Mouse (Mus musculus) MEL (cell line): ENCODE results near the gene Pigk. TPM values are rescaled to one million over a fixed set of nuclear protein-coding genes. Genes with fewer than 3 reads are reported as not detected.

ENCODE experiments used
- DNase-seq: peaks from one replicate; pipeline ENCODE4 v3.0.0; 2011; ENCODE audit warnings: low read depth, low spot score
- H3K27ac ChIP-seq: 2 replicates; pipeline ENCODE4 v1.5.1; 2012; ENCODE audit warnings: low read depth, mild to moderate bottlenecking, control low read depth, low read length, moderate library complexity; ENCODE audit not compliant: control insufficient read depth
- H3K27me3 ChIP-seq, 2 experiments: fragments of 150-350 bp in 1 of 2; sonication (generic) in 1 of 2; 2 replicates each; pipeline ENCODE4 v1.6.1; 2012; ENCODE audit warnings: low read length in 2 of 2, mild to moderate bottlenecking in 2 of 2, improper control_type of control experiment in 1 of 2, moderate library complexity in 1 of 2; ENCODE audit not compliant: insufficient read depth in 2 of 2, control insufficient read depth in 1 of 2
- H3K36me3 ChIP-seq, 2 experiments: 2 replicates each; pipeline ENCODE4 v1.6.1; 2012 to 2014; ENCODE audit warnings: low read length in 2 of 2, improper control_type of control experiment in 1 of 2, inconsistent platforms in 1 of 2, mild to moderate bottlenecking in 1 of 2; ENCODE audit not compliant: insufficient read depth in 2 of 2, control insufficient read depth in 1 of 2
- H3K4me1 ChIP-seq, 2 experiments: fragments of 150-350 bp in 1 of 2; sonication (generic) in 1 of 2; 2 replicates each; pipeline ENCODE4 v1.6.1; 2012; ENCODE audit warnings: low read length in 2 of 2, improper control_type of control experiment in 1 of 2, mild to moderate bottlenecking in 1 of 2; ENCODE audit not compliant: insufficient read depth in 2 of 2, control insufficient read depth in 1 of 2
- H3K4me3 ChIP-seq, 2 experiments: fragments of 150-350 bp in 1 of 2; sonication (generic) in 1 of 2; 2 replicates each; pipeline ENCODE4 v1.5.1; 2012; ENCODE audit warnings: low read depth in 2 of 2, low read length in 2 of 2, mild to moderate bottlenecking in 2 of 2, moderate library complexity in 2 of 2, control low read depth in 1 of 2, improper control_type of control experiment in 1 of 2; ENCODE audit not compliant: control insufficient read depth in 1 of 2, insufficient read depth in 1 of 2
- H3K79me2 ChIP-seq: 2 replicates; pipeline ENCODE4 v1.6.1; 2012; ENCODE audit warnings: mild to moderate bottlenecking, low read length, moderate library complexity; ENCODE audit not compliant: control insufficient read depth, poor library complexity, insufficient read depth
- H3K9ac ChIP-seq: 2 replicates; pipeline ENCODE4 v1.6.1; 2012; ENCODE audit warnings: low read depth, mild to moderate bottlenecking, control low read depth, low read length, moderate library complexity; ENCODE audit not compliant: control insufficient read depth, poor library complexity, severe bottlenecking
- H3K9me3 ChIP-seq: fragments of 150-350 bp; sonication (generic); replicated peaks from 2 replicates; pipeline ENCODE4 v1.6.1; 2012; ENCODE audit warnings: mild to moderate bottlenecking, low read length, improper control_type of control experiment, moderate library complexity; ENCODE audit not compliant: insufficient read depth
- BHLHE40 ChIP-seq: IDR thresholded peaks from 2 replicates; pipeline ENCODE4 v1.6.1; 2012; ENCODE audit warnings: low read depth, mild to moderate bottlenecking, inconsistent platforms, low read length, improper control_type of control experiment, borderline replicate concordance
- CHD1 ChIP-seq: IDR thresholded peaks from 2 replicates; pipeline ENCODE4 v1.6.1; 2012; ENCODE audit warnings: low read depth, mild to moderate bottlenecking, inconsistent platforms, low read length, improper control_type of control experiment
- CTCF ChIP-seq, 3 experiments: IDR thresholded peaks in 2 of 3; conservative IDR thresholded peaks in 1 of 3; 2 replicates each; pipeline ENCODE4 v1.5.1; 2011 to 2012; ENCODE audit warnings: low read length in 3 of 3, low read depth in 2 of 3, mild to moderate bottlenecking in 2 of 3, improper control_type of control experiment in 1 of 3, inconsistent platforms in 1 of 3, mixed read lengths in 1 of 3, moderate library complexity in 1 of 3; ENCODE audit not compliant: control insufficient read depth in 1 of 3, insufficient read depth in 1 of 3, poor library complexity in 1 of 3, severe bottlenecking in 1 of 3
- ELF1 ChIP-seq: IDR thresholded peaks from 2 replicates; pipeline ENCODE4 v1.6.1; 2014; ENCODE audit warnings: low read depth, mild to moderate bottlenecking, inconsistent platforms, low read length, improper control_type of control experiment, moderate library complexity
- EP300 ChIP-seq, 2 experiments: IDR thresholded peaks; 2 replicates each; pipeline ENCODE4 v1.6.1; 2011; ENCODE audit warnings: improper control_type of control experiment in 2 of 2, low read length in 2 of 2, low read depth in 1 of 2, mild to moderate bottlenecking in 1 of 2
- ETS1 ChIP-seq: IDR thresholded peaks from 2 replicates; pipeline ENCODE4 v1.6.1; 2012; ENCODE audit warnings: low read depth, mild to moderate bottlenecking, inconsistent platforms, low read length, improper control_type of control experiment, moderate library complexity
- GABPA ChIP-seq: IDR thresholded peaks from 2 replicates; pipeline ENCODE4 v1.6.1; 2012; ENCODE audit warnings: low read depth, mild to moderate bottlenecking, inconsistent platforms, low read length, improper control_type of control experiment, moderate library complexity
- GATA1 ChIP-seq: IDR thresholded peaks from 2 replicates; pipeline ENCODE4 v1.6.1; 2011; ENCODE audit warnings: low read depth, low read length, improper control_type of control experiment
- HCFC1 ChIP-seq: IDR thresholded peaks from 2 replicates; pipeline ENCODE4 v1.6.1; 2012; ENCODE audit warnings: low read depth, mild to moderate bottlenecking, inconsistent platforms, low read length, improper control_type of control experiment, moderate library complexity
- JUND ChIP-seq: IDR thresholded peaks from 2 replicates; pipeline ENCODE4 v1.6.1; 2011; ENCODE audit warnings: low read depth, mild to moderate bottlenecking, improper control_type of control experiment, low read length
- KAT2A ChIP-seq: conservative IDR thresholded peaks from 2 replicates; pipeline ENCODE4 v1.6.1; 2012; ENCODE audit warnings: low read depth, low read length, improper control_type of control experiment, inconsistent platforms
- MAFK ChIP-seq: IDR thresholded peaks from 2 replicates; pipeline ENCODE4 v1.6.1; 2011; ENCODE audit warnings: low read depth, mild to moderate bottlenecking, low read length, improper control_type of control experiment, borderline replicate concordance
- MAX ChIP-seq: IDR thresholded peaks from 2 replicates; pipeline ENCODE4 v1.6.1; 2011; ENCODE audit warnings: low read length, improper control_type of control experiment
- MAZ ChIP-seq: IDR thresholded peaks from 2 replicates; pipeline ENCODE4 v1.6.1; 2012; ENCODE audit warnings: low read depth, mild to moderate bottlenecking, inconsistent platforms, low read length, improper control_type of control experiment
- MYB ChIP-seq: IDR thresholded peaks from 2 replicates; pipeline ENCODE4 v1.6.1; 2011; ENCODE audit warnings: mild to moderate bottlenecking, low read depth, low read length, improper control_type of control experiment
- NELFE ChIP-seq: IDR thresholded peaks from 2 replicates; pipeline ENCODE4 v1.6.1; 2011; ENCODE audit warnings: low read depth, low read length, improper control_type of control experiment
- POLR2AphosphoS2 ChIP-seq: IDR thresholded peaks from 2 replicates; pipeline ENCODE4 v1.6.1; 2011; ENCODE audit warnings: low read length, improper control_type of control experiment
- POLR2AphosphoS5 ChIP-seq: IDR thresholded peaks from 2 replicates; pipeline ENCODE4 v1.6.1; 2012; ENCODE audit warnings: low read depth, borderline replicate concordance, mild to moderate bottlenecking, inconsistent platforms, low read length, moderate library complexity, mixed read lengths
- RAD21 ChIP-seq: IDR thresholded peaks from 2 replicates; pipeline ENCODE4 v1.6.1; 2011; ENCODE audit warnings: mild to moderate bottlenecking, low read depth, low read length, improper control_type of control experiment
- RCOR1 ChIP-seq: IDR thresholded peaks from 2 replicates; pipeline ENCODE4 v1.6.1; 2012; ENCODE audit warnings: low read depth, mild to moderate bottlenecking, inconsistent platforms, low read length, improper control_type of control experiment
- SIN3A ChIP-seq: IDR thresholded peaks from 2 replicates; pipeline ENCODE4 v1.6.1; 2012; ENCODE audit warnings: low read length, improper control_type of control experiment, inconsistent platforms
- SMC3 ChIP-seq: IDR thresholded peaks from 2 replicates; pipeline ENCODE4 v1.6.1; 2011; ENCODE audit warnings: low read depth, low read length, improper control_type of control experiment
- TBP ChIP-seq: IDR thresholded peaks from 2 replicates; pipeline ENCODE4 v1.8.0; 2011; ENCODE audit warnings: low read depth, low read length, improper control_type of control experiment
- UBTF ChIP-seq: IDR thresholded peaks from 2 replicates; pipeline ENCODE4 v1.6.1; 2012; ENCODE audit warnings: low read depth, mild to moderate bottlenecking, inconsistent platforms, low read length, improper control_type of control experiment, moderate library complexity, borderline replicate concordance; ENCODE audit not compliant: insufficient read depth
- USF1 ChIP-seq: IDR thresholded peaks from 2 replicates; pipeline ENCODE4 v1.6.1; 2014; ENCODE audit warnings: low read depth, mild to moderate bottlenecking, inconsistent platforms, low read length, improper control_type of control experiment, moderate library complexity
- USF2 ChIP-seq, 2 experiments: IDR thresholded peaks; 2 replicates each; pipeline ENCODE4 v1.6.1; 2011 to 2012; ENCODE audit warnings: improper control_type of control experiment in 2 of 2, low read length in 2 of 2, borderline replicate concordance in 1 of 2, inconsistent platforms in 1 of 2, low read depth in 1 of 2, mild to moderate bottlenecking in 1 of 2; ENCODE audit not compliant: insufficient read depth in 1 of 2
- ZC3H11A ChIP-seq: IDR thresholded peaks from 2 replicates; pipeline ENCODE4 v1.6.1; 2012; ENCODE audit warnings: low read depth, mild to moderate bottlenecking, inconsistent platforms, low read length, improper control_type of control experiment
- ZKSCAN1 ChIP-seq: IDR thresholded peaks from 2 replicates; pipeline ENCODE4 v1.6.1; 2012; ENCODE audit warnings: low read depth, mild to moderate bottlenecking, inconsistent platforms, low read length, improper control_type of control experiment, moderate library complexity
- ZMIZ1 ChIP-seq: IDR thresholded peaks from 2 replicates; pipeline ENCODE4 v1.6.1; 2012; ENCODE audit warnings: low read depth, mild to moderate bottlenecking, inconsistent platforms, low read length, improper control_type of control experiment, moderate library complexity
- ZNF384 ChIP-seq: IDR thresholded peaks from 2 replicates; pipeline ENCODE4 v1.6.1; 2012; ENCODE audit warnings: low read depth, mild to moderate bottlenecking, inconsistent platforms, low read length, improper control_type of control experiment
- polyA plus RNA-seq, 2 experiments: library from polyadenylated mRNA; stranded (reverse) in 1 of 2; unstranded in 1 of 2; fragments of >175 nt in 1 of 2; fragments of >200 nt in 1 of 2; gene quantifications; 2 replicates each; pipeline versions ENCODE4 v1.2.1 to v1.2.4; 2012; ENCODE audit warnings: low replicate concordance in 2 of 2, low read depth in 1 of 2; ENCODE audit not compliant: insufficient read length in 2 of 2, insufficient read depth in 1 of 2, missing spikeins in 1 of 2
- total RNA-seq: library from RNA; depleted of rRNA; stranded (reverse); fragments of 300-350 nt; gene quantifications from 2 replicates; pipeline ENCODE4 v1.2.3, GENCODE M21; 2012

Pigk gene
- total and polyA plus RNA-seq, 3 experiments = 14.6 to 17.8 TPM; not detected in 1

- Histone ChIP-seq H3K36me3 (peaks cover 0 to 42% of the 10 kb centered on the region in 2 experiments; a peak in 2 of 4 replicates), H3K79me2 (no peaks in the 10 kb centered on the region), H3K27me3 (no peaks in the 10 kb centered on the region), H3K4me1 (peaks cover 31 to 50% of the 10 kb centered on the region in 2 experiments), H3K9me3 (no peaks in the 10 kb centered on the region), H3K4me3 (0 out of 4 replicates have a peak overlapping the region, but pooled peaks have one; percentile 3 to 16), H3K9ac (peak overlapping the region; percentile 13; the same call in 1 of the 2 replicates), H3K27ac (peak overlapping the region; percentile 27)
- DNase-seq = no peak
- TF ChIP-seq TBP (0 out of 2 replicates have a peak, but pooled peaks have one; percentile 9), ETS1 (0 out of 2 replicates have a peak, but pooled peaks have one; percentile 35), GATA1 (peak; percentile 76), USF2 (IDR thresholded peaks at IDR 0.05; ENCODE audit: borderline replicate concordance in 1 of 2, insufficient read depth in 1 of 2, low read depth in 1 of 2, low read length in 2 of 2) (no peak), CTCF (IDR thresholded peaks at IDR 0.05 in 2 of 3, conservative IDR thresholded peaks at IDR 0.05 in 1 of 3; ENCODE audit: control insufficient read depth in 1 of 3, insufficient read depth in 1 of 3, low read depth in 2 of 3, low read length in 3 of 3, poor library complexity in 1 of 3, severe bottlenecking in 1 of 3) (no peak)
Observed at GRCm38 (mm10) chr3:152956038-152956437, 242.1 kb downstream of the Pigk start.

DNA sequence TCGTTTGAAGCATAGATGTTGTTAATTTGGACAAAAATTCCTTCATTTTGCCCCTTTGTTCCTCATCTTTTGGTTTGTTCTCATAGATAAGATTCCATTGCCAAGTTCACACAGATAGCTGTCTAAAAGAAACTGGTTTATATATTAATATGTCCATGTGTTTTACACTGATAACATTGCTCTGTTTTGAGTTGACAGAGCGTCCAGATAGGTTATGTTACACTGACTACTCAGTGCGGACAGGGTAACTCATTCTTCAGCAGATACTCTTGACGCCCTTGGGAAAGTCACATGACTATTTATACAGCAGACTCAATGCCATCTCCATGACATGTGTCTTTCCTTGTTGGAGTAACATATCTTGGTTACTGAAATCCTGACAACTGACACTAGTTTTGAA lies 242.9 kb downstream of the Pigk start:
- H3K9ac ChIP-seq = no peak overlapping the region; the same call in 1 of the 2 replicates
- no peaks in the 10 kb centered on the region for H3K79me2 ChIP-seq
- H3K4me1 ChIP-seq = peaks cover 28 to 42% of the 10 kb centered on the region in 2 experiments
- H3K36me3 ChIP-seq = peaks cover 0 to 35% of the 10 kb centered on the region in 2 experiments; a peak in 2 of 4 replicates
- peak overlapping the region in 1 of 2 experiments; percentile 16; a peak in 2 of 4 replicates for H3K4me3 ChIP-seq
- DNase-seq = peak; percentile 59
- no peaks in the 10 kb centered on the region for H3K9me3 ChIP-seq
- H3K27me3 ChIP-seq = no peaks in the 10 kb centered on the region
- peak overlapping the region; percentile 36 for H3K27ac ChIP-seq
- TF ChIP-seq ELF1 = no peak
- TF ChIP-seq RAD21 = no peak
- peak; percentile 83 for TF ChIP-seq USF1
- no peak for TF ChIP-seq MAFK
- TF ChIP-seq ZMIZ1 = no peak
- TF ChIP-seq MAX = peak; percentile 83
- peak; percentile 49; the same call in 1 of the 2 replicates for TF ChIP-seq SIN3A
- no peak for TF ChIP-seq GABPA
- TF ChIP-seq POLR2AphosphoS2 = no peak
- no peak for TF ChIP-seq CHD1
- no peak for TF ChIP-seq POLR2AphosphoS5
- TF ChIP-seq RCOR1 = peak; percentile 55; the same call in 1 of the 2 replicates
- TF ChIP-seq JUND = no peak
- TF ChIP-seq HCFC1 = no peak
- peak; percentile 75 to 78 for TF ChIP-seq EP300 (IDR thresholded peaks at IDR 0.05; ENCODE audit: low read depth in 1 of 2, low read length in 2 of 2)
- TF ChIP-seq ZKSCAN1 = no peak
- TF ChIP-seq TBP = no peak
- no peak for TF ChIP-seq ZNF384
- no peak for TF ChIP-seq NELFE
- no peak for TF ChIP-seq SMC3
- no peak for TF ChIP-seq ZC3H11A
- no peak for TF ChIP-seq BHLHE40
- no peak for TF ChIP-seq MYB
- TF ChIP-seq UBTF = no peak
- no peak for TF ChIP-seq KAT2A
- 0 out of 2 replicates have a peak, but pooled peaks have one; percentile 45 for TF ChIP-seq MAZ
- no peak for TF ChIP-seq CTCF (IDR thresholded peaks at IDR 0.05 in 2 of 3, conservative IDR thresholded peaks at IDR 0.05 in 1 of 3; ENCODE audit: control insufficient read depth in 1 of 3, insufficient read depth in 1 of 3, low read depth in 2 of 3, low read length in 3 of 3, poor library complexity in 1 of 3, severe bottlenecking in 1 of 3)
